Mouse (Mus musculus) intestine, embryonic 14.5 days (tissue): ENCODE results near the gene Cdc6. TPM values are rescaled to one million over a fixed set of nuclear protein-coding genes. Genes with fewer than 3 reads are reported as not detected.
"Not testable (repeated sequence)": the region's sequence is repeated elsewhere in the genome, so short reads cannot be mapped to it uniquely, and the experiment has no call there.

Experiments used
- ATAC-seq: fragments of 200-750 bp; cut with Nextera tagmentation; replicated peaks from 2 replicates; pipeline ENCODE4 v1.8.0; 2017; ENCODE audit warnings: low read depth, moderate number of reproducible peaks, moderate TSS enrichment, moderate library complexity; ENCODE audit not compliant: low FRiP score, low TSS enrichment
- DNase-seq: peaks from one replicate; pipeline ENCODE4 v3.0.0-alpha.2; 2018; ENCODE audit warnings: low spot score
- H3K27ac ChIP-seq: fragments of 300-500 bp; sonication (generic); 2 replicates; pipeline ENCODE4 v1.5.1; 2014; ENCODE audit warnings: low read depth, mild to moderate bottlenecking, control low read depth
- H3K27me3 ChIP-seq: fragments of 300-500 bp; sonication (generic); replicated peaks from 2 replicates; pipeline ENCODE4 v1.6.1; 2014; ENCODE audit warnings: low read length, control low read depth; ENCODE audit not compliant: control insufficient read depth, insufficient read depth
- H3K36me3 ChIP-seq: fragments of 300-500 bp; sonication (generic); 2 replicates; pipeline ENCODE4 v1.6.1; 2014; ENCODE audit warnings: low read length, control low read depth; ENCODE audit not compliant: control insufficient read depth, insufficient read depth
- H3K4me1 ChIP-seq: fragments of 300-500 bp; sonication (generic); replicated peaks from 2 replicates; pipeline ENCODE4 v1.6.1; 2014; ENCODE audit warnings: low read length, control low read depth, mixed read lengths; ENCODE audit not compliant: control insufficient read depth, insufficient read depth
- H3K4me2 ChIP-seq: fragments of 300-500 bp; sonication (generic); 2 replicates; pipeline ENCODE4 v1.6.1; 2014; ENCODE audit warnings: low read length
- H3K4me3 ChIP-seq: fragments of 300-500 bp; sonication (generic); 2 replicates; pipeline ENCODE4 v1.5.1; 2014; ENCODE audit warnings: low read depth, low read length, control low read depth, mixed read lengths
- H3K9ac ChIP-seq: fragments of 300-500 bp; sonication (generic); 2 replicates; pipeline ENCODE4 v1.6.1; 2014; ENCODE audit warnings: mild to moderate bottlenecking, low read length
- H3K9me3 ChIP-seq: fragments of 300-500 bp; sonication (generic); 2 replicates; pipeline ENCODE4 v1.6.1; 2016; ENCODE audit warnings: low read length, control low read depth; ENCODE audit not compliant: control insufficient read depth
- WGBS: fragments of 180-500 bp; shearing (Covaris S2); extraction: QIAGEN DNeasy Blood & Tissue Kit; methylation state at CpG from one replicate; pipeline ENCODE4 v1.1.7; 2014; 5-methylcytosine and 5-hydroxymethylcytosine counted together
- polyA plus RNA-seq: library from polyadenylated mRNA; unstranded; fragments of >200 nt; fragmentation: Nextera tagmentation; extraction: Ambion mirVana; gene quantifications from 2 replicates; pipeline ENCODE4 v1.2.1, GENCODE M21; 2014

Gene Cdc6
- polyA plus RNA-seq, 1 experiment from 2014 or later, result 32.9 TPM

- no peak for ATAC-seq
- Histone ChIP-seq H3K9me3 (no peaks in the 10 kb centered on the region), H3K4me2 (no peak overlapping the region), H3K4me1 (peaks cover 31% of the 10 kb centered on the region), H3K4me3 (no peak overlapping the region), H3K27me3 (no peaks in the 10 kb centered on the region), H3K36me3 (peaks cover 36% of the 10 kb centered on the region), H3K9ac (no peak overlapping the region), H3K27ac (peak overlapping the region; percentile 69)
- WGBS, result 53% methylated on average over 2 of the region's 2 CpGs
- no peak for DNase-seq
Observed at GRCm38 (mm10) chr11:98904577-98904976, 3.0 kb upstream of the Cdc6 start.

GRCm38 (mm10) chr11:98905033-98905432, 2.6 kb upstream of the Cdc6 start:
- Histone ChIP-seq H3K27ac (peak overlapping the region; percentile 82), H3K27me3 (no peaks in the 10 kb centered on the region), H3K4me1 (peaks cover 32% of the 10 kb centered on the region), H3K9me3 (no peaks in the 10 kb centered on the region), H3K36me3 (peaks cover 32% of the 10 kb centered on the region), H3K4me3 (no peak overlapping the region), H3K4me2 (0 out of 2 replicates have a peak overlapping the region, but pooled peaks have one; percentile 18), H3K9ac (no peak overlapping the region)
- DNase-seq (peak; percentile 76), ATAC-seq (peak; percentile 61)
- 66% methylated on average over 7 of the region's 7 CpGs for WGBS

GRCm38 (mm10) chr11:98905583-98905982, 2.0 kb upstream of the Cdc6 start:
- peaks cover 29% of the 10 kb centered on the region for H3K36me3 ChIP-seq
- no peaks in the 10 kb centered on the region for H3K9me3 ChIP-seq
- ATAC-seq, result no peak
- H3K27ac ChIP-seq, result peak overlapping the region; percentile 82
- no peaks in the 10 kb centered on the region for H3K27me3 ChIP-seq
- no peak overlapping the region for H3K4me3 ChIP-seq
- no peak overlapping the region for H3K9ac ChIP-seq
- no peak for DNase-seq
- WGBS, result 57% methylated on average over 4 of the region's 4 CpGs
- H3K4me1 ChIP-seq, result peaks cover 32% of the 10 kb centered on the region
- peak overlapping the region; percentile 18; the same call in 1 of the 2 replicates for H3K4me2 ChIP-seq

- ATAC-seq (no peak), DNase-seq (no peak)
- WGBS, result 56% methylated on average over 5 of the region's 5 CpGs
- Histone ChIP-seq H3K9ac (no peak overlapping the region), H3K4me1 (peaks cover 32% of the 10 kb centered on the region), H3K4me2 (peak overlapping the region; percentile 47), H3K4me3 (peak overlapping the region; percentile 63), H3K9me3 (no peaks in the 10 kb centered on the region), H3K27ac (no peak overlapping the region), H3K36me3 (peaks cover 29% of the 10 kb centered on the region), H3K27me3 (no peaks in the 10 kb centered on the region)
Observed at GRCm38 (mm10) chr11:98907063-98907436, 551 bp upstream of the Cdc6 start.

- peak overlapping the region; percentile 25; the same call in 1 of the 2 replicates for H3K9ac ChIP-seq
- peak overlapping the region; percentile 93 for H3K4me2 ChIP-seq
- ATAC-seq (no peak), DNase-seq (peak; percentile 76)
- H3K27me3 ChIP-seq, result no peaks in the 10 kb centered on the region
- H3K4me1 ChIP-seq, result peaks cover 20% of the 10 kb centered on the region
- no peak overlapping the region for H3K4me3 ChIP-seq
- WGBS, result 42% methylated on average over 6 of the region's 6 CpGs
- H3K27ac ChIP-seq, result no peak overlapping the region
- H3K9me3 ChIP-seq, result no peaks in the 10 kb centered on the region
- H3K36me3 ChIP-seq, result peaks cover 41% of the 10 kb centered on the region
Observed at GRCm38 (mm10) chr11:98909654-98910053, 2.1 kb downstream of the Cdc6 start.

GRCm38 (mm10) chr11:98910415-98910814, 2.8 kb downstream of the Cdc6 start:
- H3K27me3 ChIP-seq, result no peaks in the 10 kb centered on the region
- H3K36me3 ChIP-seq, result peaks cover 41% of the 10 kb centered on the region
- no peak overlapping the region for H3K4me3 ChIP-seq
- 93% methylated on average over 11 of the region's 11 CpGs for WGBS
- no peaks in the 10 kb centered on the region for H3K9me3 ChIP-seq
- H3K4me1 ChIP-seq, result peaks cover 20% of the 10 kb centered on the region
- no peak overlapping the region for H3K9ac ChIP-seq
- ATAC-seq (no peak), DNase-seq (no peak)
- no peak overlapping the region for H3K27ac ChIP-seq
- H3K4me2 ChIP-seq, result no peak overlapping the region

- whole genome bisulfite sequencing, result 86% methylated on average over 5 of the region's 5 CpGs
- no peaks in the 10 kb centered on the region for H3K9me3 ChIP-seq
Observed at GRCm38 (mm10) chr11:98911498-98911897, 3.9 kb downstream of the Cdc6 start.

GRCm38 (mm10) chr11:98914196-98914595, 6.6 kb downstream of the Cdc6 start:
- no peak for DNase-seq
- no peaks in the 10 kb centered on the region for H3K27me3 ChIP-seq
- no peaks in the 10 kb centered on the region for H3K9me3 ChIP-seq
- H3K4me2 ChIP-seq, result no peak overlapping the region
- H3K9ac ChIP-seq, result no peak overlapping the region
- peaks cover 62% of the 10 kb centered on the region for H3K36me3 ChIP-seq
- H3K27ac ChIP-seq, result peak overlapping the region; percentile 14; the same call in 1 of the 2 replicates
- WGBS, result 46% methylated on average over 11 of the region's 11 CpGs
- no peak overlapping the region for H3K4me3 ChIP-seq
- peaks cover 4% of the 10 kb centered on the region for H3K4me1 ChIP-seq
- ATAC-seq, result no peak

More at GRCm38 (mm10) chr11:98911498-98911897, 3.9 kb downstream of the Cdc6 start:
- Histone ChIP-seq H3K4me1 (peaks cover 20% of the 10 kb centered on the region), H3K27ac (no peak overlapping the region), H3K27me3 (no peaks in the 10 kb centered on the region), H3K36me3 (peaks cover 46% of the 10 kb centered on the region), H3K4me2 (no peak overlapping the region), H3K4me3 (no peak overlapping the region), H3K9ac (no peak overlapping the region)
- ATAC-seq (no peak), DNase-seq (no peak)

- H3K36me3 ChIP-seq, result peaks cover 69% of the 10 kb centered on the region
- not testable (repeated sequence) for H3K4me1 ChIP-seq, H3K27ac ChIP-seq, H3K4me3 ChIP-seq, H3K27me3 ChIP-seq, H3K9ac ChIP-seq, ATAC-seq, H3K9me3 ChIP-seq, DNase-seq, H3K4me2 ChIP-seq
- 90% methylated on average over 3 of the region's 3 CpGs for WGBS
Observed at GRCm38 (mm10) chr11:98916376-98916775, 8.8 kb downstream of the Cdc6 start.
